Comparison of ENCODE assay signal across 8 mouse cellular contexts in the genomic region with DNA sequence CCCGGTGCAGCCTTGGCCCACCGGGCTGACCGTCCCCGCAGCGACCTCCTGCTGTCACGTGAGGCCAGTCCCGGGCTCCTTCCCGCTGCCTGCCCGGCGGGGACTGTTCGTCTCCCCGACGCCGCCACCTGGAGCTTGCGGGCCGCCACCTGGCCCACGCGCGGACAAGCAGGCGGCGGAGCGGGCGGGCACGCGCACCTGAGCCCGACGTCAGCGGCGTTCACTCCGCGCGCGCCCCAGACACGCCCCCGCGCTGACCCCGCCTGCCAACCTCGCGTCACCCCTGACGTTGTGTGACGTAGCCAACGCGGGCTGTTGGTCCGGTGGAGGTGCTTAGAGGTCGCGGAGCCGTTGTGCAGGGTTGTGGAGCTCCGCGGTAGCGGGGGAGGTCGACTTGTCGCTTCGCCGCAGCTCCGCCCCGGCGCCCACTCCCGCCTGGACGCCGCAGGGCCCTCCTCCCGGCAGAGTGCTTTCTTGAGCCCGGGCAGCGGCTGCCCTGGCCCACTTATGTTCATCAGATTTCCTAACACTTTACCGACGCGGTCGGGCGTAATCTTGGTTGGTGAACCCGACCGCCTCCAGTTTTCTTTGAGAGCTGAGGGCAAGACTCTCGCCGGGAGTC. TPM values are rescaled to one million over a fixed set of nuclear protein-coding genes. Genes with fewer than 3 reads are reported as not detected.
A peak's percentile ranks its signal among the peaks of the same experiment; 100 is the strongest.
DNase-seq lines count a peak whose midpoint lies in the region; ATAC-seq lines count a peak whose summit lies in the region.

TSS of gene Josd1 (minus strand) at position 274 of the 622 bp plus-strand sequence.

- H3K9me3 ChIP-seq in hindbrain, embryonic 11.5 days (ENCODE audit: control insufficient read depth, low read length) = no peaks in the 10 kb centered on the region

- peak within 1 kb of the TSS; percentile 82 for H3K4me2 ChIP-seq in hindbrain, embryonic 11.5 days (replicated peaks; ENCODE audit: low read depth, low read length)

- peak within 1 kb of the TSS; percentile 88 for H3K9ac ChIP-seq in hindbrain, embryonic 11.5 days (ENCODE audit: low read depth, low read length)

- peak; percentile 63 for ATAC-seq in hindbrain, embryonic 11.5 days (ENCODE audit: low FRiP score)

- peak within 1 kb of the TSS; percentile 84 for H3K27ac ChIP-seq in hindbrain, embryonic 11.5 days (ENCODE audit: low read depth, low read length)

- WGBS in hindbrain, embryonic 11.5 days = under 1% methylated on average over 52 of the region's 72 CpGs

- H3K36me3 ChIP-seq in hindbrain, embryonic 11.5 days (ENCODE audit: control insufficient read depth, insufficient read depth, low read length) = no peaks in the 10 kb centered on the region

- DNase-seq in MN1 (ENCODE audit: low spot score) = peak; percentile 95
- DNase-seq in cerebellum, adult 9-10 months = peak; percentile 98
- peak; percentile 85 to 97 for DNase-seq in frontal cortex, adult 2 months (ENCODE audit: extremely low spot score in 1 of 2, low spot score in 1 of 2)
- peak; percentile 93 for DNase-seq in hindbrain, embryonic 11.5 days (ENCODE audit: low spot score)
- peak; percentile 96 to 97 for DNase-seq in layer of hippocampus, postnatal 10 days (ENCODE audit: low spot score in 2 of 2)
- DNase-seq in lung, postnatal 10 days = peak; percentile 95
- DNase-seq in ovary, postnatal 36 days (ENCODE audit: low spot score) = peak; percentile 96
- DNase-seq in thymus, postnatal 25 days = peak; percentile 98

- H3K4me1 ChIP-seq in hindbrain, embryonic 11.5 days (replicated peaks; ENCODE audit: control insufficient read depth, insufficient read depth, low read length) = peaks cover 12% of the 10 kb centered on the region; the same call in 1 of the 2 replicates

- no peaks in the 10 kb centered on the region for H3K27me3 ChIP-seq in hindbrain, embryonic 11.5 days (ENCODE audit: control insufficient read depth, insufficient read depth, low read length)

- peak within 1 kb of the TSS; percentile 87 for H3K4me3 ChIP-seq in hindbrain, embryonic 11.5 days (ENCODE audit: low read depth, low read length)

RNA-seq across cellular contexts. Expression of gene Josd1, which starts in this region (rescaled TPM):
- 53.0 and 53.8 TPM in 2 replicates for polyA plus RNA-seq in frontal cortex, adult 2 months (2012; rRNA removed)
- 12.2 and 14.7 TPM in 2 replicates for polyA plus RNA-seq in hindbrain, embryonic 11.5 days (2014; fragmentation: Nextera tagmentation; extraction: Ambion mirVana)
- total RNA-seq in layer of hippocampus, postnatal 10 days (2021) = 10 to 100 TPM; 36.6 to 40.5 TPM

Comparison
In these comparisons a context has a peak if more than half of its experiments do, and no peak if none do; other contexts are left out.
1. Peak in every context shown above with its lines: DNase-seq, ATAC-seq, H3K4me3 ChIP-seq and H3K27ac ChIP-seq.